Mouse (Mus musculus) naive thymus-derived CD4-positive, alpha-beta T cell, adult 5 months (primary cell): ENCODE results near the gene Lce6a. TPM values are rescaled to one million over a fixed set of nuclear protein-coding genes. Genes with fewer than 3 reads are reported as not detected.

Experiments used
- polyA plus RNA-seq: library from polyadenylated mRNA; unstranded; fragments of 100-300 nt; shearing (Covaris generic); gene quantifications from one replicate; pipeline ENCODE4 v1.2.1, GENCODE M21; 2017

Lce6a gene
- polyA plus RNA-seq, result not detected

DNA sequence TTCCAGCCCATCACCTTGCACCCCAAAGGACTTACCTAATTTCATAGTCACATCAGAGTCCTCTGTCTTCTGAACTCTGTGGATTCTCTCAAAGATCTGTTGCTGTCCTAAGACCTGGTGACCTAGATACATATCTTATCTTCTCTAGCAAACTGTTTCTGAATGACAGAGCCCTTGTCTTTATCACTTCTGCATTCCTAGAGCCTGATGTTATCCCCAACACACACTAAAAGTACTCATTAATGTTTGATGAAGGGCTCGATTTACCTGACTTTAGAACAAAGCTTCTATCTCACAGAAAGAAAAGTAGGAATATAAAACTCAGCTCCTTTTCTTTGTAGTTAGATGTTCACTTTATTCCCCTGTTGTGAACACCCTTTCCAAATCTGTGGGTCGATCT lies at the start of gene Lce6a:
TSS of gene Lce6a (minus strand) at position 101 of the 400 bp plus-strand sequence.

DNA sequence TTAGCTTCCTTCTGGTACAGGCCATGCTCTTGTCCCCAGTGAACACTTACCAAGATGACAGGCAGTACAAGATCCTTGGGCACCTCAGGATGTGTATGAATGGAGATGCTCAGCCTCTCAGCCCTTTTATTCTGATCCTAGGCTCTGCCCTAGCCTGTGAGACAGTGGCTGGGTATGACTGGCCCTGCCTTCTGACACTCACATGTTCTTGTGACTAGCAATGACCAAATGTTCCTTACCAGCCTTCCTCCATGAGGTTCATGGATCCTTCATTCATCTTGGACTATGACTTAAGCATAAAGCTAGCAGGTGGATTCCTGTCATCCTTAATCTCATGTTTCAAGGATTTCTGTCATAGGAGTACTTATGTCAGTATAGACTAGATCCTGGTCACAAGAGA lies 48.8 kb upstream of the Lce6a start, which contains the start of gene Lce1a2:
TSS of gene Lce1a2 (minus strand) at position 101 of the 400 bp plus-strand sequence.

DNA sequence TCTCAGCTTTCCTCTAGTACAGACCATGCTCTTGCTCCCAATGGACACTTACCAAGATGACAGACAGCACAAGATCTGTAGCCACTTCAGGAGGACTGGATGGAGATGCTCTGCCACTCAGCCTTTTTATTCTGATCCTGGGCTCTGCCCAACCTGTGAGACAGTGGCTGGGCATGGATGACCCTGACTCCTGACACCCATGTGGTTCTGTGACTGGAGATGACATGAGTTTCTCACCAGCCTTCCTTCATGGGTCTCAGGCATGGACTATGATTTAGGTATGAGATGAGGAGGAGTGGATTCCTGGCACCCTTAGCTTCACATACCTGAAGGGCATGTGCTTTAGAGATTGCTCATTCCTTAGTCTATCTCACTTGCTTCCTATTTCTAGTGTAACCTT lies 35.4 kb upstream of the Lce6a start, which contains the start of gene Lce1b:
TSS of gene Lce1b (minus strand) at position 101 of the 400 bp plus-strand sequence.

DNA sequence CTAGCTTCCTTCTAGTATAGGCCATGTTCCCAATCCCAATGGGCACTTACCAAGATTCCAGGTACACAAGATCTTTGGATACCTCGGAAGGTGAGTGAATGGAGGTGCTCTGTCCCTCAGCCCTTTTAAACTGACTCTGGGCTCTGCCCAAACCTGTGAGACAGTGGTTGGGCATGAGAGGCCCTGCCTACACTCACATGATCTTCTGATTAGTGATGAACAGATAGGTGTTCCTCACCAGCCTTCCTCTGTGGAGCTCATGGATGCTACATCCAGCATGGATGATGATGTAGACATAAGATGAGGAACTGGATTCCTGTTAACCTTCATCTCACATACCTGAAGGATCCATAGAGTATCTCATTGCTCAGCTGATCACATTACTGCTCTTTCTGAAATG lies 26.7 kb upstream of the Lce6a start, which contains the start of gene Lce1a1:
TSS of gene Lce1a1 (minus strand) at position 101 of the 400 bp plus-strand sequence.

DNA sequence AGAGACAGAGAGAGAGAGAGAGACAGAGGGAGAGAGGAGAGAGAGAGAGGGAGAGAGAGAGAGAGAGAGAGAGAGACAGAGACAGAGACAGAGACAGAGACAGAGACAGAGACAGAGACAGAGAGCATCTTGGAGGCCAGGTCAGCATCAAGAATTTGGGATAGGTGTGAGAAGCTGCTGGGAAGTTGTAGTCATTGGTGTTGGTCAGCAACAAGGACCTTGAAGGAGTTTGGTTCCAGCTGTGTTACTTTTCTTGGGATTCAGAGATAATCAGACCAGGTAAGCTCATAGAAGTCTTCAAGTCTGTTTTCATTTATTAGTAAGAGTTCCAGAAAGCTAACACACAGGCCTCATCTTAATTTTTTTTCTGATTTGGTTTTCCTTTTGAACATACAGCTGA lies 14.1 kb downstream of the Lce6a start, which contains the start of gene 2210017I01Rik:
TSS of gene 2210017I01Rik (minus strand) at position 101 of the 400 bp plus-strand sequence.

DNA sequence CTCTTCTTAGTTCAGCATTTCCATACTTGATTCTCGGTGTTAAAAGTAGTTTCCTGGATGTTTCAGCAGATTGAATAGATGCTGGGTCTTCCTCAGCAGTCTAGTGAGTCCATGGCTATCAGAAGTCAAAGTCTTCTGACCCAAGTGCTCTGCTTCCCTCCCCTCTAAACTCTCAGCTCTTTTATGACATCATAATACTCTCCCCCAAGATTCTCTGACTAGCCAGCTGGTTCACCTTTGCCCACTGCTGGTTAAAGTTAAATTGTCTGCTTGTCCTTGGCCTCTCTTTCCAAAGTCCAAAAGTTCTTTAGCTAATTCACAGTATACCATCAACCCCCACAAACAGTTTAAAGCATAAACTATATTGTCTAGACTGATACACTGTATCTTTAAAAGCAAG lies 32.6 kb downstream of the Lce6a start, which contains the start of gene Smcp:
TSS of gene Smcp (minus strand) at position 140 of the 400 bp plus-strand sequence.

DNA sequence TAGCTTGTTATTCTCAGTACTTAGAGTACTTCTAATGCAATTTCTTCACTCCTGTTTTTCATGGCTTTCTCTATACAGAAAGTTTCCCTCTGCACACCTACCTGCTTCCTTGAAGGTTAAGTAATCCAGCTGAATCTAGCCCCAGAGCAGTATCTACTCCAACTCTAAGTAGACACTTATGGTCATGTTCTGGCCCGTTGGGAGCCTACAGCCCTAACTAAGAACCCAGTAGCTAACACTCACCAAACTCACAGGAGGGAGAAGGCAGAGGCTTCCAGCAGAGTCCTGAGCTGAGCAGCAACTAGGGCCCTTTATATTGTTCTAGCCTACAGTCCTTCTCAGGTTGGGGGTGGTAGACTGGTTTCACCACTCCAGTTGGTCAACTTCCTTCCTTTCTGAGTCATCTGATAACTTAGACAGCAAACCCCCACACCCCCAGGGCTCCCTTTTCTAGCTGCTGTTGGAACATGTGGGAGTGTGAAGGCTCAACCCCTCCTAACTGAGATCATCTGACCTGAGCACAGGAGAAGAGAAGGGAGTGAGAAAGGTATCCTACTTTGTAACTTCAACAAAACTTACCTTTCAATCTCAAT lies 47.9 kb downstream of the Lce6a start, which contains the start of gene Ivl:
TSS of gene Ivl (minus strand) at position 287 of the 593 bp plus-strand sequence.

Other genes starting within 250 kb of the Lce6a start
- gene Sprr2h, start 236.0 kb downstream of the Lce6a start, polyA plus RNA-seq, result not detected
- gene Sprr2i, start 213.7 kb downstream of the Lce6a start, polyA plus RNA-seq, result not detected
- gene Sprr2j-ps, start 203.6 kb downstream of the Lce6a start, polyA plus RNA-seq, result not detected
- gene Gm9774, start 192.2 kb downstream of the Lce6a start, polyA plus RNA-seq, result 14.5 TPM
- not detected for gene Sprr2k, start 189.1 kb downstream of the Lce6a start, polyA plus RNA-seq
- not detected for gene Sprr1b, start 182.9 kb downstream of the Lce6a start, polyA plus RNA-seq
- gene Sprr3, start 162.9 kb downstream of the Lce6a start, polyA plus RNA-seq, result not detected
- not detected for gene Sprr1a, start 135.8 kb downstream of the Lce6a start, polyA plus RNA-seq
- gene Sprr4, start 121.2 kb downstream of the Lce6a start, polyA plus RNA-seq, result not detected
- not detected for gene 2310046K23Rik, start 87.1 kb downstream of the Lce6a start, polyA plus RNA-seq
- not detected for gene Ivl, start 47.9 kb downstream of the Lce6a start, polyA plus RNA-seq
- not detected for gene Smcp, start 32.7 kb downstream of the Lce6a start, polyA plus RNA-seq
- gene 2210017I01Rik, start 14.2 kb downstream of the Lce6a start, polyA plus RNA-seq, result not detected
- not detected for gene Lce1a1, start 26.6 kb upstream of the Lce6a start, polyA plus RNA-seq
- not detected for gene Lce1b, start 35.3 kb upstream of the Lce6a start, polyA plus RNA-seq
- gene Lce1a2, start 48.7 kb upstream of the Lce6a start, polyA plus RNA-seq, result not detected
- not detected for gene Lce1c, start 57.6 kb upstream of the Lce6a start, polyA plus RNA-seq
- gene Lce1d, start 65.5 kb upstream of the Lce6a start, polyA plus RNA-seq, result not detected
- not detected for gene Lce1e, start 87.4 kb upstream of the Lce6a start, polyA plus RNA-seq
- not detected for gene Lce1f, start 98.7 kb upstream of the Lce6a start, polyA plus RNA-seq
- not detected for gene Gm38119, start 117.4 kb upstream of the Lce6a start, polyA plus RNA-seq
- gene Lce1g, start 130.7 kb upstream of the Lce6a start, polyA plus RNA-seq, result not detected
- not detected for gene Lce1h, start 143.4 kb upstream of the Lce6a start, polyA plus RNA-seq
- not detected for gene Lce1i, start 157.2 kb upstream of the Lce6a start, polyA plus RNA-seq
- gene Lce1j, start 168.9 kb upstream of the Lce6a start, polyA plus RNA-seq, result not detected
- gene Lce1k, start 186.2 kb upstream of the Lce6a start, polyA plus RNA-seq, result not detected
- gene Kprp, start 205.6 kb upstream of the Lce6a start, polyA plus RNA-seq, result not detected
- not detected for gene Lce1l, start 229.6 kb upstream of the Lce6a start, polyA plus RNA-seq
- not detected for gene 2310050C09Rik, start 248.6 kb upstream of the Lce6a start, polyA plus RNA-seq